In the genomic region with DNA sequence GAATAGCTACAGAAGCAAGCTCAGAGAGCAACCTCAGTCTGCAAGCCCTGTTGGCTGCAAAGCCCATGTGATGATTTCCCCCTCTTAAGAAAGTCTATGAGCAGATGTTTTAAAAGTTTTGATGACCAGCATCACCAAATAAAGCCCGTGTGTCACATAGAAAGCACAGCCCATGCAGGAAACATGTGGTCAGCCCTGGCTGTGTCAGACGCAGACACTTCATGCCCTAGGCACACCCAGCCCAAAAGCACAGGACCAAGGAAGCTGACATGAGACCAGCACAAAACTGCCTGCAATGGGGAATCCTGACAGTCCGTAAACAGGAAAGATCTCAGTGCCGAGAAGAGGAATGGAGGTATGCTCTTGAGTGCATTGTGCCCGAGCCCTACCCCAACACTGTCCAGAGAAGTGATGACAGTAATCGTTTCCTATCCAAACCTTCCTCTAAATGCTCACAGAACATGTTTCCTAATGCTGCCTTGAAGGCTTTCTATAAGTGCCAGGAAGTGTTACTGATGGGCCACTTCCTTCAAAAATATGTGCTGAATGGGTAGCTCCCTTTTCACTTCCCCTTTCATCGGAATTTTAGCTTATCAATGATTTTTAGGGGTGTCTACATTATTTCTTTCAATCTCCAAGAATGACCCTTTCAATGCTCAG, we compare ENCODE assay signal across 17 mouse cellular contexts.
DNase-seq lines count a peak whose midpoint lies in the region.
"Had no signal": no experiment of that assay in that cellular context is flagged by ENCODE, and none has a peak within 500 bp of the region (broad histone marks: within the 10 kb centered on the region; RNA-seq: fewer than 3 reads in every experiment).

No protein-coding gene starts in this region.

- peak; percentile 20 to 58 for DNase-seq in heart, adult 9 months (ENCODE audit: low spot score in 2 of 2)
- DNase-seq in heart, embryonic 10.5 days (ENCODE audit: low spot score), result no peak
- DNase-seq in A20 (ENCODE audit: low read depth, low spot score), result peak; percentile 26
- DNase-seq in heart, postnatal 10 days, result peak; percentile 4 to 15
- DNase-seq in cerebellum, adult 8-10 months, result no peak
- no peak for DNase-seq in embryo, embryonic 10.5 days (ENCODE audit: low spot score)
- no peak for DNase-seq in yolk sac, embryonic 10.5 days (ENCODE audit: low spot score)
- DNase-seq: cerebellum, postnatal 10 days; kidney, postnatal 25 days; layer of hippocampus, postnatal 36 days; thymus, postnatal 36 days had no signal

- H3K4me3 ChIP-seq in heart, embryonic 10.5 days, result no peak overlapping the region
- peak overlapping the region; percentile 13 for H3K4me3 ChIP-seq in macrophage (ENCODE audit: inconsistent target)
- H3K4me3 ChIP-seq: embryonic facial prominence, embryonic 12.5 days; forebrain, embryonic 10.5 days; limb, embryonic 12.5 days; midbrain, embryonic 12.5 days; neural tube, embryonic 12.5 days had no signal

- no peaks in the 10 kb centered on the region for H3K27me3 ChIP-seq in heart, embryonic 10.5 days (ENCODE audit: insufficient read depth, poor library complexity, severe bottlenecking)
- H3K27me3 ChIP-seq: embryonic facial prominence, embryonic 12.5 days; limb, embryonic 12.5 days; midbrain, embryonic 12.5 days; neural tube, embryonic 12.5 days had no signal

- H3K4me1 ChIP-seq in heart, embryonic 10.5 days, result peaks cover 5% of the 10 kb centered on the region; the same call in 1 of the 2 replicates
- H3K4me1 ChIP-seq: embryonic facial prominence, embryonic 12.5 days; forebrain, embryonic 10.5 days; midbrain, embryonic 12.5 days had no signal

- H3K9me3 ChIP-seq in heart, embryonic 10.5 days, result no peaks in the 10 kb centered on the region
- H3K9me3 ChIP-seq: embryonic facial prominence, embryonic 12.5 days; forebrain, embryonic 10.5 days; limb, embryonic 12.5 days; midbrain, embryonic 12.5 days; neural tube, embryonic 12.5 days had no signal

- H3K27ac ChIP-seq in heart, embryonic 10.5 days, result no peak overlapping the region
- peak overlapping the region; percentile 96 for H3K27ac ChIP-seq in macrophage
- H3K27ac ChIP-seq: embryonic facial prominence, embryonic 12.5 days; forebrain, embryonic 10.5 days; limb, embryonic 12.5 days; midbrain, embryonic 12.5 days; neural tube, embryonic 12.5 days had no signal

- intact Hi-C loops in heart, postnatal 10 days (cut with DNase I), result no loop called here

- 58% methylated on average over 7 of the region's 7 CpGs for WGBS in heart, embryonic 10.5 days
- WGBS in macrophage (ENCODE audit: missing documents), result 2% methylated on average over 7 of the region's 7 CpGs

- H3K36me3 ChIP-seq in heart, embryonic 10.5 days, result no peaks in the 10 kb centered on the region
- no peaks in the 10 kb centered on the region for H3K36me3 ChIP-seq in macrophage (ENCODE audit: inconsistent target)
- H3K36me3 ChIP-seq: embryonic facial prominence, embryonic 12.5 days; forebrain, embryonic 10.5 days; limb, embryonic 12.5 days; midbrain, embryonic 12.5 days; neural tube, embryonic 12.5 days had no signal

- H3K79me2 ChIP-seq in macrophage (ENCODE audit: inconsistent target), result no peaks in the 10 kb centered on the region

Comparison
In these comparisons a context has a peak if more than half of its experiments do, and no peak if none do; other contexts are left out.
1. DNase-seq: peak in heart, adult 9 months (2 of 2), A20 (single experiment) and heart, postnatal 10 days (2 of 2); none in heart, embryonic 10.5 days (single experiment), cerebellum, adult 8-10 months (single experiment), embryo, embryonic 10.5 days (single experiment) and yolk sac, embryonic 10.5 days (single experiment).